Mouse (Mus musculus) embryo, embryonic 9.5 days (tissue): ENCODE measurements around the gene Siva1.
A peak's percentile ranks its signal among the peaks of the same experiment; 100 is the strongest.

Experiments used
- DNase-seq: peaks from one replicate; pipeline ENCODE4 v3.0.0-alpha.2; 2017; ENCODE audit errors: extremely low spot score

The Siva1 gene

GRCm38 (mm10) chr12:112644180-112644854, at the start of gene Siva1:
Gene Siva1 (plus strand): TSS chr12:112644679.
- DNase-seq: peak; percentile 99

GRCm38 (mm10) chr12:112594989-112595388, 49.5 kb upstream of the Siva1 start:
- DNase-seq: no peak

- no peak for DNase-seq
Observed at GRCm38 (mm10) chr12:112595626-112596025, 48.9 kb upstream of the Siva1 start.

- DNase-seq: no peak
Observed at GRCm38 (mm10) chr12:112596454-112596853, 48.0 kb upstream of the Siva1 start.

GRCm38 (mm10) chr12:112596891-112597500, 47.5 kb upstream of the Siva1 start:
- DNase-seq: no peak

- DNase-seq: no peak
Observed at GRCm38 (mm10) chr12:112597618-112598017, 46.9 kb upstream of the Siva1 start.

GRCm38 (mm10) chr12:112599198-112599597, 45.3 kb upstream of the Siva1 start:
- no peak for DNase-seq

GRCm38 (mm10) chr12:112599942-112600611, 44.4 kb upstream of the Siva1 start:
- no peak for DNase-seq

- DNase-seq: no peak
Observed at GRCm38 (mm10) chr12:112604022-112604421, 40.5 kb upstream of the Siva1 start.

- DNase-seq: peak; percentile 64
Observed at GRCm38 (mm10) chr12:112604709-112605649, 39.5 kb upstream of the Siva1 start.

- peak; percentile 74 for DNase-seq
Observed at GRCm38 (mm10) chr12:112605766-112606165, 38.7 kb upstream of the Siva1 start.

- no peak for DNase-seq
Observed at GRCm38 (mm10) chr12:112606998-112607397, 37.5 kb upstream of the Siva1 start.

- no peak for DNase-seq
Observed at GRCm38 (mm10) chr12:112609031-112609430, 35.4 kb upstream of the Siva1 start.

- no peak for DNase-seq
Observed at GRCm38 (mm10) chr12:112616668-112617067, 27.8 kb upstream of the Siva1 start.

- DNase-seq: no peak
Observed at GRCm38 (mm10) chr12:112617184-112617583, 27.3 kb upstream of the Siva1 start.

- peak; percentile 75 for DNase-seq
Observed at GRCm38 (mm10) chr12:112617898-112618380, 26.5 kb upstream of the Siva1 start.

- DNase-seq: no peak
Observed at GRCm38 (mm10) chr12:112618981-112619685, 25.3 kb upstream of the Siva1 start.

- peak; percentile 76 for DNase-seq
Observed at GRCm38 (mm10) chr12:112619686-112620353, 24.7 kb upstream of the Siva1 start, which contains the start of gene Adssl1. Gene Adssl1 (plus strand): TSS chr12:112620045.

GRCm38 (mm10) chr12:112620354-112621061, 24.0 kb upstream of the Siva1 start:
- DNase-seq: peak; percentile 21

- no peak for DNase-seq
Observed at GRCm38 (mm10) chr12:112621900-112622299, 22.6 kb upstream of the Siva1 start.
